Mouse (Mus musculus) forebrain, embryonic 15.5 days (tissue): ENCODE results near the gene Csf2rb. TPM values are rescaled to one million over a fixed set of nuclear protein-coding genes. Genes with fewer than 3 reads are reported as not detected.
"Not testable (repeated sequence)": the region's sequence is repeated elsewhere in the genome, so short reads cannot be mapped to it uniquely, and the experiment has no call there.

Experiments
- ATAC-seq: fragments of 200-750 bp; cut with Nextera tagmentation; replicated peaks from 2 replicates; pipeline ENCODE4 v1.8.0; 2017; ENCODE audit warnings: mild to moderate bottlenecking, moderate TSS enrichment, moderate library complexity
- H3K27ac ChIP-seq: fragments of 300-500 bp; sonication (generic); replicated peaks from 2 replicates; pipeline ENCODE4 v1.5.1; 2015; ENCODE audit warnings: mild to moderate bottlenecking, inconsistent platforms
- H3K27me3 ChIP-seq: fragments of 300-500 bp; sonication (generic); 2 replicates; pipeline ENCODE4 v1.6.1; 2015; ENCODE audit warnings: inconsistent platforms
- H3K36me3 ChIP-seq: fragments of 300-500 bp; sonication (generic); 2 replicates; pipeline ENCODE4 v1.6.1; 2015; ENCODE audit warnings: mild to moderate bottlenecking, inconsistent platforms
- H3K4me1 ChIP-seq: fragments of 300-500 bp; sonication (generic); 2 replicates; pipeline ENCODE4 v1.6.1; 2015; ENCODE audit warnings: inconsistent platforms
- H3K4me2 ChIP-seq: fragments of 300-500 bp; sonication (generic); replicated peaks from 2 replicates; pipeline ENCODE4 v1.6.1; 2015; ENCODE audit warnings: mild to moderate bottlenecking, inconsistent platforms
- H3K4me3 ChIP-seq: fragments of 300-500 bp; sonication (generic); 2 replicates; pipeline ENCODE4 v1.5.1; 2015; ENCODE audit warnings: mild to moderate bottlenecking, inconsistent platforms
- H3K9ac ChIP-seq: fragments of 300-500 bp; sonication (generic); replicated peaks from 2 replicates; pipeline ENCODE4 v1.6.1; 2015; ENCODE audit warnings: mild to moderate bottlenecking, inconsistent platforms
- H3K9me3 ChIP-seq: fragments of 300-500 bp; sonication (generic); 2 replicates; pipeline ENCODE4 v1.6.1; 2016; ENCODE audit warnings: inconsistent platforms
- WGBS: fragments of 180-500 bp; shearing (Covaris S2); methylation state at CpG from one replicate; pipeline ENCODE4 v1.1.7; 2015; ENCODE audit warnings: mixed read lengths; 5-methylcytosine and 5-hydroxymethylcytosine counted together
- polyA plus RNA-seq: library from polyadenylated mRNA; unstranded; fragments of >200 nt; fragmentation: Nextera tagmentation; extraction: Ambion mirVana; gene quantifications from 2 replicates; pipeline ENCODE4 v1.2.1, GENCODE M21; 2015

Csf2rb gene
- polyA plus RNA-seq, 1 experiment from 2014 or later = 0.32 TPM

DNA sequence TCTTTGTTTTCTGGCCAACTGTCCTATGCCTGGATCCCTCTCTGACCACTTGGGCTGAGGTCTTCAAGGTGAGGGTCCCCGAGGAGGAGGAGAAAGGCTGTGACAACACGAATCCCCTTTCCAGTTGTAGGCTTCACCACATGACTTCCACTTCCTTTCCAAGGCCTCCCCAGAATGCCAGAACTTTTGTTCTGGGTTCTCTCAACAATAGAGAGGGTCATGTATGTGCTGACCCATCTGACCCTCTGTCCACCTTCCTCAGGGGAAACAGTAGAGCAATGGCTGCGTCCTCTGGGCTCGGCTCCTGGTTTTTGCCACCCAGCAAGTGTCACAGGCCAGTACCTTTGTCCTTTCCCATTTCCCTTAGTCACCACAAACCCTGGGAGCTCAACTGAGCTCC is 14.6 kb upstream of the Csf2rb start:
- no peaks in the 10 kb centered on the region for H3K27me3 ChIP-seq
- no peaks in the 10 kb centered on the region for H3K4me1 ChIP-seq
- 77% methylated on average over 4 of the region's 4 CpGs for WGBS
- no peak overlapping the region for H3K27ac ChIP-seq
- no peak overlapping the region for H3K4me2 ChIP-seq
- no peak overlapping the region for H3K4me3 ChIP-seq
- H3K9ac ChIP-seq = no peak overlapping the region
- no peaks in the 10 kb centered on the region for H3K36me3 ChIP-seq
- ATAC-seq = no peak
- H3K9me3 ChIP-seq = no peaks in the 10 kb centered on the region

DNA sequence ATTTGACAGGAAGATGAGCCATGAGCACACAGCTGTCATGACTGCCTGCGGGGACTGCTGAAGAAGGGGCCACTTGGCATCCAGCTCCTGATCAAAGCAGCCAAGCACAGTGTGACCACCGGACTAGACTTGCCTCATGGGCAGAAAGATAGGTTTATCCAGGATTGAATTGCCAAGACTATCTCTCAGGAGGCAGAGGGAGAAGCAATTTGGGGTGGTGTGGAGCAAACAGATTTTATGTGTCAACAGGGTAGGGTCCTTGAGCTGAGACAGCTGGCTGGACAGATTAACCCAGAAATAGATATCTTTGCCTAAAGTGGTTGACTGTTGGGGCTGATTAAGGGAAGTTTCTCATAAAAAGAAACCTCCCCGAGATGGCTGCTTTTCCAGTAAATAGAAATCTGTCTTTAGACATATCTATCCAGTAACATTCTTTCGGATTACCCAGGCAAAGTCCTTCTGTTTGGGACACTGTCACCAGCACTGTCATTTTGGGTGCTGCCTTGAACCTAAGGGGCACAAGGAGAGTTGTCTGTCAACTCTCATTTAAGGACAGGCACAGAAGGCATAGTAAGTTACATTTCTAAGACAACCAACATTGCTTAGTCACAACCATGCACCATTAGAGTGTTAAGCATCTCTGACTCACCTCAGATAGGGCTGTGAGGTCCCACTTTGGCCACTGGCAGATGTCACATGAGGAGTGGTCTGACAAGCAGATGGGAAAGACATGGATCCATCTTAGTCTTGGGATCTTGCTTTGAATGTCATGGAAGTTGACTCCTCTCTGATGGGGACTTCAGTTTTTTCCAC is 12.9 kb upstream of the Csf2rb start:
- not testable (repeated sequence) for H3K36me3 ChIP-seq, H3K4me1 ChIP-seq, H3K9ac ChIP-seq, H3K4me2 ChIP-seq, H3K9me3 ChIP-seq, H3K27ac ChIP-seq, H3K4me3 ChIP-seq, ATAC-seq, H3K27me3 ChIP-seq
- WGBS = 87% methylated on average over 4 of the region's 4 CpGs

DNA sequence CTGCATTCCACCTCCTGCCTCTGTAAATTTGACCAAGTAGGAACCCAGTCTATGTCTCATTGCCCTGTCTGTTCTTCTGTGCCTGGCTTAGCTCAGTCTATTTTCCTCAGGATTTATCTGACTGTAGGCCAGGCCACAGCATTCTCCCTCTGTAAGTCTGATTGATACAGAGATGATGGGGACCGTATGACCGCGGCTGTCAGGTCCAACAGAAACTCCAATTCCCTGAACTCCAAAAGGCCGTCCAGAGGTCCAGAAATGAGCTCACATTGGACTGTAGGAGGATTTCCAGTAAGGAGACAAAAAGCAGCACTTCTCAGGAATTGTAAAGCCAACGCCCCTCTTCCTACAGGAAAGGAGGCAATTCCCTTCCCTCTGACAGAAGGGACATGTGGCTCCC is 11.9 kb upstream of the Csf2rb start:
- not testable (repeated sequence) for H3K9me3 ChIP-seq, ATAC-seq, H3K36me3 ChIP-seq, H3K4me1 ChIP-seq, H3K4me3 ChIP-seq, H3K9ac ChIP-seq, H3K27ac ChIP-seq, H3K4me2 ChIP-seq, H3K27me3 ChIP-seq
- 92% methylated on average over 5 of the region's 5 CpGs for WGBS

DNA sequence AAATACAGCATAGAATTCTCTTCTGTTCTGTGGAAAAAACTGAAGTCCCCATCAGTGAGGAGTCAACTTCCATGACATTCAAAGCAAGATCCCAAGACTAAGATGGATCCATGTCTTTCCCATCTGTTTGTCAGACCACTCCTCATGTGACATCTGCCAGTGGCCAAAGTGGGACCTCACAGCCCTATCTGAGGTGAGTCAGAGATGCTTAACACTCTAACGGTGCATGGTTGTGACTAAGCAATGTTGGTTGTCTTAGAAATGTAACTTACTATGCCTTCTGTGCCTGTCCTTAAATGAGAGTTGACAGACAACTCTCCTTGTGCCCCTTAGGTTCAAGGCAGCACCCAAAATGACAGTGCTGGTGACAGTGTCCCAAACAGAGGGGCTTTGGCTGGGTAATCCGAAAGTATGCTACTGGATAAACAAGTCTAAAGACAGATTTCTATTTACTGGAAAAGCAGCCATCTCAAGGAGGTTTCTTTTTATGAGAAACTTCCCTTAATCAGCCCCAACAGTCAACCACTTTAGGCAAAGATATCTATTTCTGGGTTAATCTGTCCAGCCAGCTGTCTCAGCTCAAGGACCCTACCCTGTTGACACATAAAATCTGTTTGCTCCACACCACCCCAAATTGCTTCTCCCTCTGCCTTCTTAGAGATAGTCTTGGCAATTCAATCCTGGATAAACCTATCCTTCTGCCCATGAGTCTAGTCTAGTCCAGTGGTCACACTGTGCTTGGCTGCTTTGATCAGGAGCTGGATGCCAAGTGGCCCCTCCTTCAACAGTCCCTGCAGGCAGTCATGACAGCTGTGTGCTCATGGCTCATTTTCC is 7.0 kb upstream of the Csf2rb start:
- H3K4me1 ChIP-seq, H3K27me3 ChIP-seq, H3K36me3 ChIP-seq, H3K27ac ChIP-seq, H3K9ac ChIP-seq, H3K4me2 ChIP-seq, ATAC-seq, H3K4me3 ChIP-seq, H3K9me3 ChIP-seq: not testable (repeated sequence)
- WGBS = 74% methylated on average over 2 of the region's 2 CpGs

DNA sequence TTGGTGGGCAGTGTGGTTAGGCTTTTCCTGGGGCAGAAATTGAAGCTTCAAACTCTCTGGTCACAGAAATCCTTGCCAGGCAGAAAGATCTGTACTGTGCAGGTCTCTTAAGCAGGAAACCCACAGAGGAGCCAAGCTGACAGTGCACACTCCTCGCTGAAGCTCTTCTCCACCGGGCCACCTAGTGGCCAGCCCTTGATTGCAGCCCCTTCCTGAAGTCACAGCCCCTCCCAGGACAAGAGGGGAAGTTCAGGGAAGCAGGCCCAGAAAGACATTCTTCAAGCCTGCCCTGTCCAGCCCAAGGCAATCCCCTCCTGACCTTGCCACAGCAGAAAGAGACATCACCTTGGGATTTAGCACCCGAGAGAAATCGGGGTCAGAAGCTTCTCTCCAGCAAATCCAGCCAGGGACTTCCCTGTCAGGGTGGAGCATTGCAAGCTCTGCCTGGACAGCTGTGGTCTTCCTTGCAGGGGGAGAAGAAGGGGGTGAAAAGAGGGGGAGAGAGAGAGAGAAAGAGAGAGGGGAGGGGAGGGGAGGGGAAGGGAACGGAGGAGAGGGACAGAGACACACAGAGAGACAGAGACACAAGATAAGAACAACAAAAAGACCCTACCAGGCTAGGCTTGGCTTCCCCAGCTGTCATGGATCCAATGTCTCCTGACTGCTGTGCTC is 4.6 kb upstream of the Csf2rb start:
- Histone ChIP-seq H3K36me3 (no peaks in the 10 kb centered on the region), H3K27me3 (no peaks in the 10 kb centered on the region), H3K4me3 (no peak overlapping the region), H3K4me2 (no peak overlapping the region), H3K27ac (no peak overlapping the region), H3K9me3 (no peaks in the 10 kb centered on the region), H3K4me1 (no peaks in the 10 kb centered on the region), H3K9ac (no peak overlapping the region)
- no peak for ATAC-seq
- 29% methylated on average over 5 of the region's 5 CpGs for WGBS

DNA sequence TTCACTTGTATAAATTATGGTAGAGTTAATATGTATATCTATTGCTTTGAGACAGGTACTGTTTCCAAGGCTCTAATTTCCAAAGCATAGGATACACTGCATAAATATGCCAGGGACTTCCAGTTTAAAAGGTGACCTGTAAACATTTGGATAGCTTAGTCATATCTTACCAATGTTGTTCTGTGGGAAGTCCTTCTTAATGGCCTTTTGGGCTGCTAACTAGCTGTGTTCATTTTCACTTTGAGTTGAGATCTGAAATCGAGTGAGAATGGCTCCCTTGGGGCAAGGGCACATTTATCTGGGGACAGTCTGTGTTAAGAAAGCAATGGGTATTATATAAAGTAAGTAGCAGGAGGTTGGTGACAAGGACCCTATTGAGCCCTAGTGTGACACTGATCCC is 2.2 kb upstream of the Csf2rb start:
- Histone ChIP-seq H3K27me3 (no peaks in the 10 kb centered on the region), H3K9me3 (no peaks in the 10 kb centered on the region), H3K4me3 (no peak overlapping the region), H3K9ac (no peak overlapping the region), H3K27ac (no peak overlapping the region), H3K4me1 (no peaks in the 10 kb centered on the region), H3K36me3 (no peaks in the 10 kb centered on the region), H3K4me2 (no peak overlapping the region)
- ATAC-seq = no peak
- WGBS = 67% methylated on average over 1 of the region's 1 CpGs

DNA sequence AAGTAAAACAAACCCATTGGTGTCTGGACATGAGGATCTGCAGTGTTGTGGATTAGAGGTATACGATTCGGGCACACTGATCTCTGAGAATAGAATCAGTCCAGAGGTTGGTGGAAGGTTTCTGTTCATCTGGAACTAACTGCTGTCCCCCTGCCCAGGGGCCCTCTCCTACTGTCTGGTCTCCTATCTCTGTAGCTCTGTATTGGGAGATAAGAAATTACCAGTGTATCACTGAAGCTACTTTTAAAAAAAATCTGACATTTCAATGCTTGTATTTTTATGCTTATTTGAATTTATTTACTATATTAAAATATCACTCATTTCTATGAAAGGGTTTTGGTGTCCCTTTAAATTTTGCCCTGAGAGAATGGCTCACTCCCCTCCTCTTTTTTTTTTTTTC is 1.3 kb upstream of the Csf2rb start:
- H3K9me3 ChIP-seq = no peaks in the 10 kb centered on the region
- H3K27ac ChIP-seq = no peak overlapping the region
- H3K4me3 ChIP-seq = no peak overlapping the region
- H3K4me2 ChIP-seq = no peak overlapping the region
- H3K36me3 ChIP-seq = no peaks in the 10 kb centered on the region
- H3K9ac ChIP-seq = no peak overlapping the region
- ATAC-seq = no peak
- no peaks in the 10 kb centered on the region for H3K4me1 ChIP-seq
- no peaks in the 10 kb centered on the region for H3K27me3 ChIP-seq
- WGBS = 92% methylated on average over 2 of the region's 2 CpGs

DNA sequence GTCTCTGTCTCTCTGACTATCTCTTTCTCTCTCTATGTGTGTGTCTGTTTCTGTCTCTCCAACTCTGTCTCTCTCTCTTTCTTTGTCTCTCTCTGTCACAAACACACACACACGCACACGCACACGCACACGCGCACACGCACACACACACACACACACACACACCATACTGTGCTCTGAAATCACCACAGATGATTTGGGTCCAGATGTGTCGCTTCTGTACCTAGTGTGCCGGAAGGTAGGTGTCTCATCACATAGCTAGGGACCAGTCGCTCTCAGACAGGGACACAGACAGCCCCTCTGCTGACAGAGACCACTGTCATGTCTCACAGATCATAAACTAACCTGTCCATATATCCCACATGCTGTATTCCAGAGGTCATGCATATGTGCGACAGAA is 1.2 kb downstream of the Csf2rb start:
- no peaks in the 10 kb centered on the region for H3K4me1 ChIP-seq
- H3K4me2 ChIP-seq = no peak overlapping the region
- H3K9me3 ChIP-seq = no peaks in the 10 kb centered on the region
- WGBS = 93% methylated on average over 10 of the region's 10 CpGs
- no peak overlapping the region for H3K9ac ChIP-seq
- H3K27me3 ChIP-seq = no peaks in the 10 kb centered on the region
- H3K36me3 ChIP-seq = no peaks in the 10 kb centered on the region
- H3K27ac ChIP-seq = no peak overlapping the region
- H3K4me3 ChIP-seq = no peak overlapping the region
- ATAC-seq = no peak

DNA sequence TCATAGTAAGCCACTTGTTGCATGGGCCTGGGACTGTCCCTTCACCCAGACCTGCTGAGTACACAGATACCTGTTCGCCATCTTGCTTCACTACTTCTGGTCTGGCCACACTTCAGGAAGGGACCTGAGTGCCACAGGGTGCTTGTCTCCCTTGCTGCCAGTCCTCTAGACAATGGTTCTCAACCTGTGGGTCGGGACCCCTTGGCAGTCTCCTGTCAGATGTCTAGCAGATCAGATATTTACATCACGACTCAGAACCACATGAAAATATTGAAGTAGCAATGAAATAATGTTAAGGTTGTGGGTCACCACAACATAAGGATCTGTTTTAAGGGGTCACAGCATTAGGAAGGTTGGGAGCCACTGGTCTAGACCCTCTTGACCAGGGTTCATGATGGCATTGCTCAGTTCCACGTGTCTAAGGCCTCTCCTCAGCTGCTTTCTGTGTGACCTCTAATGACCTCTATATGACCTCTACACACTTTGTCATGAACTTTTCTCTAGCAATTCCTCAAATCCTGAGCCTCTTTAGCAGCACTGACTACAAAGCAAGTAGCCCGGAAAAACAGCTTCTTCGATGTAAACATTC is 2.3 kb downstream of the Csf2rb start:
- H3K27me3 ChIP-seq, H3K36me3 ChIP-seq, H3K9me3 ChIP-seq, H3K4me3 ChIP-seq, H3K4me1 ChIP-seq, H3K9ac ChIP-seq, H3K27ac ChIP-seq, ATAC-seq, H3K4me2 ChIP-seq: not testable (repeated sequence)
- 82% methylated on average over 6 of the region's 6 CpGs for WGBS

DNA sequence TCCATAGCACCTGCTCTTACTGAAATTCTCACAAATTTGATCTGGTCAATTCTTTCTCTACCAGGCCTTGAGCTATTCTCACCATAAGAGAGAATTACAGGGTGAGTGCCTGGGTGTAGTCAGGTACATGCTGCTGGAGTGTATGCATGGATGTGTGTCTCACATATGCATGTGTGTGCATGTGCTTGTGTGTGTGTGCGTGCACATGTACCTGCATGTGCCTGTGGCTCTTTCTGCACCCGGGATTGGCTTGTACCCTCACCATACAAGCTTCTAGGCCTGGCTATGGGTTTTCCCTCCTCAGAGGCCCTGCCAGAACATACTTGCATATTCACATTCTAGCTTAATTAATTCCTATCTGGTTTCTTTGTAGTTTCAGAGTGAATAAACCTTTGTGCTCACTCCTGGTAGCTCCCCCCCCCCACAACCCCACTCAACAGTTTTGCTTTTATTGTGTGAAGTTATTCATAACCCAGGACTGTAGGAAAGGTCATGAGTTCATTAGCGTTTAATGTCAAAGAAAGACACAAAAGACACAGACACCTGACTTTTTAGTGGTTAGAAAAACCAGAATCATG is 3.1 kb downstream of the Csf2rb start:
- Histone ChIP-seq H3K36me3 (no peaks in the 10 kb centered on the region), H3K4me3 (no peak overlapping the region), H3K27ac (no peak overlapping the region), H3K27me3 (no peaks in the 10 kb centered on the region), H3K9me3 (no peaks in the 10 kb centered on the region), H3K4me1 (no peaks in the 10 kb centered on the region), H3K9ac (no peak overlapping the region), H3K4me2 (no peak overlapping the region)
- 57% methylated on average over 3 of the region's 3 CpGs for WGBS
- ATAC-seq = no peak

DNA sequence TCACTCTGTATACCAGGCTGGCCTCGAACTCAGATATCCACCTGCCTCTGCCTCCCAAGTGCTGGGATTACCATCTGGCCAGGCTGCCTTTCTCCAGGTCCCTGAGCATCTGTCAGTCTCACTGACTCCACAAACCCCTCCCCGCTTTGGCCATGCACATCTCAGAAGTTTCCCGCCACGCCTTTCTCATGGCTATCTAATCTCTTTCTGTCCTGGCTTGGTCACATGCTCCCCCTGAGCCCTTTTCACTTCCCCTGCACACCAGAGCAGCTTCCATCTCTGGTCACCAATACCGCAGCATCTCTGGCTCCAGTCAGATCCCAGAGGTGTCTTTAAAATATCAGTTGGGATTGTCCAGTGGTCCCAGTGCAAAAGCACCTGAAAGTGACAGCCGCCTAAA is 4.4 kb downstream of the Csf2rb start:
- H3K9me3 ChIP-seq, H3K9ac ChIP-seq, H3K4me3 ChIP-seq, ATAC-seq, H3K4me2 ChIP-seq, H3K27ac ChIP-seq, H3K27me3 ChIP-seq, H3K36me3 ChIP-seq, H3K4me1 ChIP-seq: not testable (repeated sequence)
- 86% methylated on average over 6 of the region's 6 CpGs for WGBS

DNA sequence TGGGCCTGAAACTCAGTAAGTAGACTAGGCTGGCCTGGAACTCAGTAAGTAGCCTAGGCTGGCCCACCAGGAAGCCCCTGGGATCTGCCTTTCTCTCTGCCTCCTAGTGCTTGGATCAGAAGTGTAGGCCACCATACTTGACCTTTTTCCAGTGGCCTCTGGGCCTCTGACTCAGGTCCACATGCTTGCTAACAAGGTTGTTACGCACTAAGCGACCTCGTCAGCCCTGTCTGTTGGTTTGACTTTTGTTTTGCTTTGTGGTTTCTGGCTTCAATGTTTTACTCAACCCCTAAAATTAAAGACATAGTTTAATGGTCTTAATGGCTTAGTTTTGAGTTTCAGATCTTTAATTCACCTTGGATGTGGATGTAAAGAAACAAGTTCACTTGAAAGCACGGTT is 5.2 kb downstream of the Csf2rb start:
- WGBS = 80% methylated on average over 4 of the region's 4 CpGs
- H3K36me3 ChIP-seq = no peaks in the 10 kb centered on the region
- no peak overlapping the region for H3K4me2 ChIP-seq
- no peaks in the 10 kb centered on the region for H3K4me1 ChIP-seq
- H3K9ac ChIP-seq = no peak overlapping the region
- no peaks in the 10 kb centered on the region for H3K9me3 ChIP-seq
- H3K27me3 ChIP-seq = no peaks in the 10 kb centered on the region
- no peak for ATAC-seq
- no peak overlapping the region for H3K4me3 ChIP-seq
- no peak overlapping the region for H3K27ac ChIP-seq
